Mouse (Mus musculus): ENCODE measurements around the gene Hc. TPM values are rescaled to one million over a fixed set of nuclear protein-coding genes. Genes with fewer than 3 reads are reported as not detected.

The Hc gene
- polyA plus RNA-seq, 2 experiments = 0.33 TPM; not detected in 1

- 79% methylated on average over 3 of the region's 3 CpGs for WGBS
- ATAC-seq (ENCODE audit: low FRiP score, low read depth) = no peak
These were observed 81.7 kb downstream of the Hc start for GRCm38 (mm10) chr2:34979459-34980011.

DNA sequence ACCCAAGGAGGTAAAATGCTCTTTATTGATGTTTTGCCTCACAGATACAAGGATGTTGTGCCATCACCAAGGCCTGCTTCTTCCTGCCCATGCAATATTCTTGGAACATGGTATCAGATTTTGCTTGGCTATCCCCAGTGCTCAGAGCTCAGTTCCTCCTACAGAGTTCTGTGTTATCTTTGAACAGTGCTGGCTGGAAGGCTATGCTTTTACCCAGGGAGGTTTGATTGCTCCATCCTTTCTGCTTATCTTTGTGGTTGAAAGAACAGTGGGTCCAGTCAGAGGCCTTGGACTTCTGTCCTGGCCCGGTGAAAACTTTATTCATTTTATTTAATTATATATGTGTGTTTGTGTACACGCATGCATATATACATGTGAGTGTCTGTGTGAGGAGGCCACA, 83.0 kb downstream of the Hc start:
- H3K36me3 ChIP-seq (ENCODE audit: control insufficient read depth, insufficient read depth, low read length) = no peaks in the 10 kb centered on the region
- H3K9ac ChIP-seq (ENCODE audit: low read depth, low read length, severe bottlenecking) = no peak overlapping the region
- peaks cover 19% of the 10 kb centered on the region for H3K4me1 ChIP-seq (ENCODE audit: control insufficient read depth, insufficient read depth, low read length)
- H3K27me3 ChIP-seq (ENCODE audit: control insufficient read depth, insufficient read depth, low read length) = no peaks in the 10 kb centered on the region
- 96% methylated on average over 2 of the region's 2 CpGs for WGBS
- DNase-seq (ENCODE audit: low spot score) (no peak), ATAC-seq (ENCODE audit: low FRiP score, low read depth) (no peak)
- TF ChIP-seq POLR2A (IDR thresholded peaks at IDR 0.05; ENCODE audit: borderline replicate concordance, extremely low read depth, insufficient read depth, insufficient read length) = no peak
- H3K27ac ChIP-seq (replicated peaks; ENCODE audit: low read depth, low read length) = no peak overlapping the region
- H3K9me3 ChIP-seq (ENCODE audit: control insufficient read depth, low read length) = no peaks in the 10 kb centered on the region
- no peak overlapping the region for H3K4me2 ChIP-seq (replicated peaks; ENCODE audit: low read depth, low read length, severe bottlenecking)
- no peak overlapping the region for H3K4me3 ChIP-seq (replicated peaks; ENCODE audit: low read length)

More at GRCm38 (mm10) chr2:34979459-34980011, 81.7 kb downstream of the Hc start:
- no peak overlapping the region for H3K27ac ChIP-seq (replicated peaks; ENCODE audit: low read depth, low read length)
- DNase-seq (ENCODE audit: low spot score) = no peak
- H3K4me3 ChIP-seq (replicated peaks; ENCODE audit: low read length) = no peak overlapping the region
- no peaks in the 10 kb centered on the region for H3K27me3 ChIP-seq (ENCODE audit: control insufficient read depth, insufficient read depth, low read length)
- no peaks in the 10 kb centered on the region for H3K36me3 ChIP-seq (ENCODE audit: control insufficient read depth, insufficient read depth, low read length)
- TF ChIP-seq POLR2A (IDR thresholded peaks at IDR 0.05; ENCODE audit: borderline replicate concordance, extremely low read depth, insufficient read depth, insufficient read length) = no peak
- H3K4me1 ChIP-seq (ENCODE audit: control insufficient read depth, insufficient read depth, low read length) = peaks cover 25% of the 10 kb centered on the region
- no peak overlapping the region for H3K9ac ChIP-seq (ENCODE audit: low read depth, low read length, severe bottlenecking)
- no peaks in the 10 kb centered on the region for H3K9me3 ChIP-seq (ENCODE audit: control insufficient read depth, low read length)
- no peak overlapping the region for H3K4me2 ChIP-seq (replicated peaks; ENCODE audit: low read depth, low read length, severe bottlenecking)

DNA sequence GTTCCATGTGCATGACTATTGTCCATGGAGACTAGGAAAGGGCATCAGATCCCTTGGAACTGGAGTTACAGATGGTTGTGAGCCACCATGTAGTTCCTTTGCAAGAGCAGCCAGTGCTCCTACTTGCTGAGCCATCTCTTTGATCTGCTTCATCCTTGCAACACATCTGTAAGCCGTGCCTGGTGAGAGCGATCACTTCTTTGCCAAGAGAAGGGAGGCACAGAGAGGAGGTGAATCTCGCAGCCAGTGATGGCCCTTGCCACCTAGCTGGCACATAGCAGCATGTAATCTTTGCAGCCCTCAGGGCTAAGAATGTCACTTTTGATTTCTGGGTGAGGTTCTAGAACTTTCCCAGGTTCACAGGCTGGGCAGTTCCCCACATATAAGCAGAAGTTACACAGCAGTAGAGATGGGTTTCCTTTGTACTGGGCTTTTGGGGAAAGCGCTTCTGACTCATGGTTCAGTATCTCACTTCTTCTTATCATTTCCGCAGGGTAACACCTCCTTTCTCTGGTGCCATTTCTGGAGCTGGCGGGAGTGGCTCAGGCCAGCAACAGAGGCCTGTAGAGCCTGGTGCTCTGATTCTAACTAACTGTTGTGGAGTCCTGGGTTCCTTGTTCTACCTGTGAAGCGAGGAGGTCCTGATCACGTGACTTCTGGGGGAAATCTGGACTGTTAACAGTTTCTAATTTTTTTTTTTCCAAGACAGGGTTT, 84.1 kb downstream of the Hc start:
- no peak for TF ChIP-seq POLR2A (IDR thresholded peaks at IDR 0.05; ENCODE audit: borderline replicate concordance, extremely low read depth, insufficient read depth, insufficient read length)
- H3K36me3 ChIP-seq (ENCODE audit: control insufficient read depth, insufficient read depth, low read length) = no peaks in the 10 kb centered on the region
- DNase-seq (ENCODE audit: low spot score) (no peak), ATAC-seq (ENCODE audit: low FRiP score, low read depth) (no peak)
- no peak overlapping the region for H3K4me3 ChIP-seq (replicated peaks; ENCODE audit: low read length)
- no peak overlapping the region for H3K27ac ChIP-seq (replicated peaks; ENCODE audit: low read depth, low read length)
- H3K9ac ChIP-seq (ENCODE audit: low read depth, low read length, severe bottlenecking) = no peak overlapping the region
- H3K9me3 ChIP-seq (ENCODE audit: control insufficient read depth, low read length) = no peaks in the 10 kb centered on the region
- peaks cover 8% of the 10 kb centered on the region for H3K4me1 ChIP-seq (ENCODE audit: control insufficient read depth, insufficient read depth, low read length)
- H3K27me3 ChIP-seq (ENCODE audit: control insufficient read depth, insufficient read depth, low read length) = no peaks in the 10 kb centered on the region
- WGBS = 82% methylated on average over 8 of the region's 8 CpGs
- no peak overlapping the region for H3K4me2 ChIP-seq (replicated peaks; ENCODE audit: low read depth, low read length, severe bottlenecking)

DNA sequence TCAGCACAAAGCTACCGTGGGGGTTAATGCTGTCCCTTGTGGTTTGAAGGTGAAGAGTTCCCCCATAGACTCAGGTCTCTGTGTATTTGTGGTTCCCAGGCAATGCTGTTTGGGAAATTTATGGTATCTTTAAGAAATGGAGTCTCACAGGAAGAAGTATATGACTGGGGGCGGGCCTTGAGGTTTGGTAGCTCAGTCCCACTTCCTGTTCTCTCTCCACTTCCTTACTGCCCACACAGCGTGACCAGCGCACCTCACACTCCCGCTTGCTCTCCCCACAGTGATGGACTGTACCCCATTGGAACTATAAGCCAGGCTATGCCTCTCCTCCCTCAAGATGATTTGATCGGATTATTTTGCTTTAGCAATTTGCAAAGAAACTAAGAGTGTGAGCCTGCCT, 84.8 kb downstream of the Hc start:
- no peaks in the 10 kb centered on the region for H3K36me3 ChIP-seq (ENCODE audit: control insufficient read depth, insufficient read depth, low read length)
- no peak overlapping the region for H3K4me3 ChIP-seq (replicated peaks; ENCODE audit: low read length)
- 87% methylated on average over 6 of the region's 6 CpGs for WGBS
- no peaks in the 10 kb centered on the region for H3K27me3 ChIP-seq (ENCODE audit: control insufficient read depth, insufficient read depth, low read length)
- H3K4me1 ChIP-seq (ENCODE audit: control insufficient read depth, insufficient read depth, low read length) = peaks cover 2% of the 10 kb centered on the region
- no peaks in the 10 kb centered on the region for H3K9me3 ChIP-seq (ENCODE audit: control insufficient read depth, low read length)
- ATAC-seq (ENCODE audit: low FRiP score, low read depth) (no peak), DNase-seq (ENCODE audit: low spot score) (no peak)
- H3K4me2 ChIP-seq (replicated peaks; ENCODE audit: low read depth, low read length, severe bottlenecking) = no peak overlapping the region
- H3K27ac ChIP-seq (replicated peaks; ENCODE audit: low read depth, low read length) = no peak overlapping the region
- no peak overlapping the region for H3K9ac ChIP-seq (ENCODE audit: low read depth, low read length, severe bottlenecking)
- no peak for TF ChIP-seq POLR2A (IDR thresholded peaks at IDR 0.05; ENCODE audit: borderline replicate concordance, extremely low read depth, insufficient read depth, insufficient read length)

- Histone ChIP-seq H3K9ac (ENCODE audit: low read depth, low read length, severe bottlenecking) (no peak overlapping the region), H3K4me2 (replicated peaks; ENCODE audit: low read depth, low read length, severe bottlenecking) (no peak overlapping the region), H3K4me3 (replicated peaks; ENCODE audit: low read length) (no peak overlapping the region), H3K9me3 (ENCODE audit: control insufficient read depth, low read length) (no peaks in the 10 kb centered on the region), H3K36me3 (ENCODE audit: control insufficient read depth, insufficient read depth, low read length) (no peaks in the 10 kb centered on the region), H3K4me1 (ENCODE audit: control insufficient read depth, insufficient read depth, low read length) (no peaks in the 10 kb centered on the region), H3K27me3 (ENCODE audit: control insufficient read depth, insufficient read depth, low read length) (no peaks in the 10 kb centered on the region), H3K27ac (replicated peaks; ENCODE audit: low read depth, low read length) (no peak overlapping the region)
- TF ChIP-seq POLR2A (IDR thresholded peaks at IDR 0.05; ENCODE audit: borderline replicate concordance, extremely low read depth, insufficient read depth, insufficient read length) = no peak
- DNase-seq (ENCODE audit: low spot score) (no peak), ATAC-seq (ENCODE audit: low FRiP score, low read depth) (no peak)
- 72% methylated on average over 8 of the region's 8 CpGs for WGBS
These were observed 88.2 kb downstream of the Hc start for GRCm38 (mm10) chr2:34973087-34973486.

Measured in limb, embryonic 14.5 days (tissue).